Mouse (Mus musculus): ENCODE results near the gene 4930550C14Rik. TPM values are rescaled to one million over a fixed set of nuclear protein-coding genes. Genes with fewer than 3 reads are reported as not detected.

Gene 4930550C14Rik
- total RNA-seq, 2 experiments from 2014 or later = not detected

DNA sequence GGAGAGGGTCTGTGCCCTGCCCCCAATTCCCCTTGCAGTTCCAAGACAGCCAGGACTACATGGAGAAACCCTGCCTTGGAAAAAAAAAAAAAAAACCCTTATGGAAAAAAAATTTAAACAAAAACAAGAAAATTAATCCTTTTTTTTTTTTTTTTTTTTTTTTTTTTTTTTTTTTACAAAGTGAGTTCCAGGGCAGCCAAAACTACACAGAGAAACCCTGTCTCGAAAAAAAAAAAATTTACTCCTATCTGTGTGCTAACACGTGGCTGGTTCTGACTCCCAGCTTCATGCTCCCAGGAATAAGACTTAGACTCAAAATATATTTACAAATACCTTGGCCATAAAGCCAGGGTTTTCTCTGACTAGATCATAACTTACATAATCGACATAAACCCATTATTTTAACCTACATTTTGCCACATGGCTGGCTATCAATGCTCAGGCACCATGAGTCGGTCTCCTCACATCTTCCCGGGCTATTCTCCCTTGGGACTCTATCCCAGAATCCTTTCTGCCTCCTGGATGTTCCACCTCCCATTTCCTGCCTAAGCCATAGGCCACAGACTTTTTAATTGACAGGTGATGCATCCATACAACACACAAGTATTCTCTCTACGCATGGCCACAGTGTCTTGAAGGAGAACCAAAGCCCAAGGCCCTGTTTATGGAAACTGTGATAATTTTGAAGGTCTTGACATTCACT is 2.1 kb downstream of the 4930550C14Rik start:
- no peak for DNase-seq (ENCODE audit: low spot score)

DNA sequence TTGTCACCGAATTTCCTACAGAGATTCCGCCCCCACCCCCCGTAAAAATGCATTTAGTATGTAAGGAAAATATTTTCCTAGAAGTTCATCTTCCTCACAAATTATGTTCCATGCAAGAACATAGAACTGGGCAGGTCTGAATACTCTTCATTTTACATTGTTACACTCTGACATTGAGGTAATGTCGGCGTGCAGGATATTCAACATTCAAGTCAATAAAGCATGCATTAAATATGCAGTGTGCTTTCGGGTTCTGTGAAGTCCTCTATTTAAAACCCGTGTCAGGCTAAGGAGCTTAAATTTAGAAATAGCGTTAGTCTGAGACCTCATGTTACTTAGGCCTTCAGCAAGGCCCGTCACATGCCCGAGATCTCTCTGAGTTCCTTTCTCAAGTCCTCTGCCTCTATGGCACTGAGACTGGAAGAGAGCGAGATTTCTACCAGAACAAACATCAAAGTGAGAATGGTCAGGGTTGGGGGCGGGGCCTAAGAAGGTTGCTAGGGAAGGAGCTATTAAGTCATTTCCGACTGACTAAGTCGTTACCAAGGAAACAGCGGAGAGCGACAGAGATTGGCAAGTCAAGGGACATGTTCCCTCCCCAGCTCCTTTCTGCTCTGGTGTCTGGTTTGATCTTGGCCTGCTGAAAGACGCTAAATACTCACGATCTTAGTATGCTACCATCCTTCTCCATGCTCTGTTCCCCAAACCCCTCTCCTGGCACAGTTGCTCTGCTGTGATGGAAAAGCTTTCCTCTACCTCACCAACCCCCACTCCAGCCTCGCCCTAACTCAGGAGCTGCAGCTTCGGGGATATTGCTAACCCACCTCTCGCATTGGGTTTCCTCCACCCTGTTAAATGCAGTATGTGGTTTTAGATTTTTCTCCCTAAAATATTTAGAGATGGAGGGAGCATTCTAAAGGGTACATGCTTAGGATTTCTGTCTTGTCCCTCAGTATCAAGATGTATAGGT is 2.9 kb downstream of the 4930550C14Rik start:
- DNase-seq (ENCODE audit: low spot score) = peak; percentile 61

DNA sequence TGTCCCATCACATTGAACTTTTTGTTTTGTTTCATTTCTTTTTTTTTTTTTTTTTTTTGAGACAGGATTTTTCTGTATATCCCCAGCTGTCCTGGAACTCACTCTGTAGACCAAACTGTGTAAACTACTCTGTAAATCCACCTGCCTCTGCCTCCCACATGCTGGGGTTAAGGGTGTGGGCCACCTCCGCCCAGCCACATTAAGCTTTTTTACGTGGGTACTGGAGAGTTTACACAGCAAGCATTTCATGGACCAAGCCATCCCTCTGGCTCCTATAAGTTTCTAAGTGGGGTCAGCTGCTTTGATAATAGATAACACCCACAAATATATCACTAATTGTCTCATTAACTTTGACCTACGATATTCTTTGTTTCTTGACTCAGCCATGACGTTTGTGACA is 6.4 kb downstream of the 4930550C14Rik start:
- DNase-seq (ENCODE audit: low spot score) = no peak

GRCm38 (mm10) chr9:53408953-53409361 is 6.8 kb downstream of the 4930550C14Rik start:
- no peak for DNase-seq (ENCODE audit: low spot score)

- DNase-seq (ENCODE audit: low spot score) = no peak
Measured at GRCm38 (mm10) chr9:53409427-53409826, 7.3 kb downstream of the 4930550C14Rik start.

GRCm38 (mm10) chr9:53422133-53422896 is 20.2 kb downstream of the 4930550C14Rik start:
- DNase-seq (ENCODE audit: low spot score) = no peak

- DNase-seq (ENCODE audit: low spot score) = no peak
Measured at GRCm38 (mm10) chr9:53426726-53427125, 24.6 kb downstream of the 4930550C14Rik start.

DNA sequence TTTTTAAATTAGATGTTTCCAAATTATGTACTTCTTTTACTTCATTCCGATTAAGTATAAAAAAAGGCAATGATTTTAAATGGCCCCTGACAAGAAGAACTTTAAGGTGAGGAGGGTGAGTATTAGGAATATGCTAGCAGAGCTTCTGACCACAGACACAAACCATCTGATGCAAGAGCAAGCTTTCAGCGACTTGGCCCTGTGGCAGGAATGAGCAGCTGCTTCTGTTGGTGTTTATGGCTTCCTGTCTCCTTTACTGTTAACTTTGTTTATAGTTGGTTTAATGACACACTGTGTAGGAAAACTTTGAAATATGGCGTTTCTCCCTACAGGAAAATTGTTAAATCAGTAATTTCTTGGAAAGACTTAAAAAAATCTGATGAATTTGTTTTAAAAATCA is 25.5 kb downstream of the 4930550C14Rik start:
- DNase-seq (ENCODE audit: low spot score) = no peak

- no peak for DNase-seq (ENCODE audit: low spot score)
Measured at GRCm38 (mm10) chr9:53435830-53436570, 33.9 kb downstream of the 4930550C14Rik start.

GRCm38 (mm10) chr9:53450609-53451008 is 48.5 kb downstream of the 4930550C14Rik start:
- no peak for DNase-seq (ENCODE audit: low spot score)

GRCm38 (mm10) chr9:53452038-53452437 is 49.9 kb downstream of the 4930550C14Rik start:
- no peak for DNase-seq (ENCODE audit: low spot score)

GRCm38 (mm10) chr9:53472806-53473518 is 70.8 kb downstream of the 4930550C14Rik start:
- DNase-seq (ENCODE audit: low spot score) = no peak

Small RNA genes within 50 kb of the gene (microRNA-seq; reads per million reads assigned to microRNA genes)
- gene Mir130c = not detected

Other genes starting within 250 kb of the 4930550C14Rik start
- 10 to 100 TPM; 10.5 to 11.3 TPM for gene Ddx10, start 154.3 kb upstream of the 4930550C14Rik start, total RNA-seq (2021)
- 1 to 10 TPM; 1.6 to 3.4 TPM for gene Exph5, start 100.7 kb upstream of the 4930550C14Rik start, total RNA-seq (2021)
- gene Kdelc2, start 18.3 kb upstream of the 4930550C14Rik start, total RNA-seq (2021) = 1 to 10 TPM; 3.6 to 4.0 TPM
- 1 to 10 TPM; 5.0 to 5.5 TPM for gene Atm, start 134.4 kb downstream of the 4930550C14Rik start, total RNA-seq (2021)
- gene Npat, start 134.7 kb downstream of the 4930550C14Rik start, total RNA-seq (2021) = 1 to 10 TPM; 4.7 to 5.1 TPM
- 100 to 1,000 TPM; 135 to 164 TPM for gene Acat1, start 208.1 kb downstream of the 4930550C14Rik start, total RNA-seq (2021)

All from gastrocnemius, adult 18-20 months (tissue).